Mouse (Mus musculus) G1E (cell line): Measurements from ENCODE around the gene 1810010H24Rik. TPM values are rescaled to one million over a fixed set of nuclear protein-coding genes. Genes with fewer than 3 reads are reported as not detected.
"Not testable (repeated sequence)": the region's sequence is repeated elsewhere in the genome, so short reads cannot be mapped to it uniquely, and the experiment has no call there.

Experiments used
- ATAC-seq: 2 replicates; pipeline ENCODE4 v1.8.0; 2016; ENCODE audit warnings: mild to moderate bottlenecking; ENCODE audit not compliant: insufficient number of reproducible peaks, poor library complexity, low FRiP score, severe bottlenecking; ENCODE audit errors: extremely low read depth
- DNase-seq: peaks from one replicate; pipeline ENCODE4 v3.0.0; 2012; ENCODE audit warnings: low spot score
- H3K27me3 ChIP-seq: 2 replicates; pipeline ENCODE4 v1.6.1; 2012; ENCODE audit warnings: mild to moderate bottlenecking, low read length, inconsistent platforms; ENCODE audit not compliant: insufficient read depth
- H3K36me3 ChIP-seq: replicated peaks from 2 replicates; pipeline ENCODE3; 2012; ENCODE audit warnings: mild to moderate bottlenecking, inconsistent platforms
- H3K4me1 ChIP-seq: 2 replicates; pipeline ENCODE4 v1.6.1; 2012; ENCODE audit warnings: low read depth, low read length, inconsistent platforms, mixed read lengths; ENCODE audit not compliant: insufficient read depth
- H3K4me3 ChIP-seq: 2 replicates; pipeline ENCODE4 v1.5.1; 2012; ENCODE audit warnings: low read depth, mild to moderate bottlenecking, inconsistent platforms, low read length, moderate library complexity, mixed read lengths
- H3K9me3 ChIP-seq: replicated peaks from 2 replicates; pipeline ENCODE4 v1.6.1; 2012; ENCODE audit warnings: inconsistent platforms
- CTCF ChIP-seq: IDR thresholded peaks from 2 replicates; pipeline ENCODE4 v1.5.1; 2012; ENCODE audit warnings: low read depth, low read length, inconsistent platforms, mixed read lengths
- GATA1 ChIP-seq: IDR thresholded peaks from 2 replicates; pipeline ENCODE4 v1.6.1; 2012; ENCODE audit warnings: borderline replicate concordance, low read length, inconsistent platforms, mixed read lengths
- GATA2 ChIP-seq: IDR thresholded peaks from 2 replicates; pipeline ENCODE4 v1.6.1; 2012; ENCODE audit warnings: low read depth, low read length, inconsistent platforms, borderline replicate concordance
- POLR2AphosphoS5 ChIP-seq: IDR thresholded peaks from 2 replicates; pipeline ENCODE4 v1.6.1; 2012; ENCODE audit warnings: low read depth, low read length, inconsistent platforms; ENCODE audit not compliant: insufficient replicate concordance
- TAL1 ChIP-seq: conservative IDR thresholded peaks from 2 replicates; pipeline ENCODE4 v1.6.1; 2012; ENCODE audit warnings: low read depth, low read length, inconsistent platforms, mixed read lengths
- polyA plus RNA-seq: library from polyadenylated mRNA; stranded (reverse); fragments of >175 nt; gene quantifications from 2 replicates; pipeline ENCODE4 v1.2.3, GENCODE M21; 2012
- total RNA-seq, 2 experiments: library from RNA; stranded (forward) in 1 of 2; stranded (reverse) in 1 of 2; fragments of 200-1000 nt in 1 of 2; fragments of >200 nt in 1 of 2; fragmentation: Nextera tagmentation in 1 of 2; gene quantifications; 2 replicates each; pipeline ENCODE4 v1.2.3; 2014 to 2017

The 1810010H24Rik gene
- 2.6 and 5.5 TPM in 2 replicates for total RNA-seq (2014; fragmentation: Nextera tagmentation)
- total RNA-seq (2017) = 0.87 and 1.3 TPM in 2 replicates
- 0.62 and 0.63 TPM in 2 replicates for polyA plus RNA-seq

- H3K4me1 ChIP-seq = peaks cover 35% of the 10 kb centered on the region
- H3K36me3 ChIP-seq = no peaks in the 10 kb centered on the region
- DNase-seq (no peak), ATAC-seq (no peak)
- peaks cover 38% of the 10 kb centered on the region for H3K27me3 ChIP-seq
- no peak for TF ChIP-seq POLR2AphosphoS5
- no peaks in the 10 kb centered on the region for H3K9me3 ChIP-seq
- H3K4me3 ChIP-seq = peak within 1 kb of the TSS; percentile 67
Observed at GRCm38 (mm10) chr11:107025411-107026321, at the start of gene 1810010H24Rik. Gene 1810010H24Rik, plus strand, starts transcription at chr11:107025681.

- no peaks in the 10 kb centered on the region for H3K36me3 ChIP-seq
- peaks cover 20% of the 10 kb centered on the region for H3K27me3 ChIP-seq
- DNase-seq (no peak), ATAC-seq (no peak)
- no peak overlapping the region for H3K4me3 ChIP-seq
- no peaks in the 10 kb centered on the region; the same call in 1 of the 2 replicates for H3K4me1 ChIP-seq
- no peak for TF ChIP-seq CTCF
- no peak for TF ChIP-seq GATA2
- no peak for TF ChIP-seq POLR2AphosphoS5
- TF ChIP-seq TAL1 = no peak
- TF ChIP-seq GATA1 = no peak
- H3K9me3 ChIP-seq = no peaks in the 10 kb centered on the region
Observed at GRCm38 (mm10) chr11:106976194-106976593, 49.3 kb upstream of the 1810010H24Rik start.

- H3K36me3 ChIP-seq = peaks cover 23% of the 10 kb centered on the region
- no peaks in the 10 kb centered on the region for H3K9me3 ChIP-seq
- H3K27me3 ChIP-seq = peaks cover 12% of the 10 kb centered on the region
- DNase-seq = no peak
- H3K4me1 ChIP-seq = no peaks in the 10 kb centered on the region
- ATAC-seq = no peak
- TF ChIP-seq CTCF (peak; percentile 38; the same call in 1 of the 2 replicates), GATA1 (no peak)
- H3K4me3 ChIP-seq = no peak overlapping the region
Observed at GRCm38 (mm10) chr11:106980455-106980854, 45.0 kb upstream of the 1810010H24Rik start.

- H3K27me3 ChIP-seq = peaks cover 2% of the 10 kb centered on the region; the same call in 1 of the 2 replicates
- no peak for ATAC-seq
Observed at GRCm38 (mm10) chr11:106981787-106982186, 43.7 kb upstream of the 1810010H24Rik start.

GRCm38 (mm10) chr11:106982351-106982750, 43.1 kb upstream of the 1810010H24Rik start:
- H3K4me3 ChIP-seq = no peak overlapping the region
- no peak for ATAC-seq

More at GRCm38 (mm10) chr11:106981787-106982186, 43.7 kb upstream of the 1810010H24Rik start:
- TF ChIP-seq TAL1 (no peak), CTCF (no peak), POLR2AphosphoS5 (no peak), GATA1 (no peak), GATA2 (no peak)
- Histone ChIP-seq H3K4me1 (no peaks in the 10 kb centered on the region), H3K36me3 (peaks cover 32% of the 10 kb centered on the region), H3K9me3 (no peaks in the 10 kb centered on the region), H3K4me3 (no peak overlapping the region)
- DNase-seq = no peak

DNA sequence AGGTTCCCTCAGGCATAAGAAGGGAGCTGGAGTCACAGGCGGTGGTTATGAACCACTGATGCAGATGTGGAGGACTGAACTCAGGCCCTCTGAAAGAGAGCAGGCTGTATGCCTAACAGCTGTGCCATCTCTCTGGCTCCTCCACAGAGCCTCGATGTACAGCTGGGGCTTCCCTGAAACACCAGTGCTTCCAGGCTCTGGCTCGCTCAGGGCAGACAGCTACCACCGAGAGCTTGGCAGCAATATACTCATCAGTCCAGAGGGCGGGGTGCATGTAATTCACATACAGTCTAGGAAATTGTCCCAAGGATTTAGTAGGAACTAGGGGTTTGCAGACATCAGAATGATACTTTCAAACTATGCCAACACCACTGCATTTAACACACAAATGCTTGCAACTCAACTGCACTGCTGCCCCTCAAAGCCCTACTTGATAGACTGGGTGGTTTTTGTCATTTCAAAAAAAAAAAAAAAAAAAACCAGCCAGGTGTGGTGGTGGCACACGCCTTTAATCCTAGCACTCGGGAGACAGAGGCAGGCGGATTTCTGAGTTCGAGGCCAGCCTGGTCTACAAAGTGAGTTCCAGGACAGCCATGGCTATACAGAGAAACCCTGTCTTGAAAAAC, 39.4 kb upstream of the 1810010H24Rik start:
- H3K4me3 ChIP-seq, H3K27me3 ChIP-seq, H3K4me1 ChIP-seq, DNase-seq, ATAC-seq, H3K9me3 ChIP-seq: not testable (repeated sequence)
- H3K36me3 ChIP-seq = peaks cover 71% of the 10 kb centered on the region

More at GRCm38 (mm10) chr11:106982351-106982750, 43.1 kb upstream of the 1810010H24Rik start:
- peaks cover 37% of the 10 kb centered on the region for H3K36me3 ChIP-seq
- no peak for DNase-seq
- TF ChIP-seq GATA2 (no peak), TAL1 (no peak), CTCF (no peak), POLR2AphosphoS5 (no peak), GATA1 (no peak)
- H3K4me1 ChIP-seq = no peaks in the 10 kb centered on the region; the same call in 1 of the 2 replicates
- no peaks in the 10 kb centered on the region for H3K9me3 ChIP-seq
- peaks cover 2% of the 10 kb centered on the region; the same call in 1 of the 2 replicates for H3K27me3 ChIP-seq
